Mouse (Mus musculus) lung, embryonic 15.5 days (tissue): ENCODE data around the gene Xrn1. TPM values are rescaled to one million over a fixed set of nuclear protein-coding genes. Genes with fewer than 3 reads are reported as not detected.
"Not testable (repeated sequence)": the region's sequence is repeated elsewhere in the genome, so short reads cannot be mapped to it uniquely, and the experiment has no call there.

ENCODE experiments used
- ATAC-seq: fragments of 200-750 bp; cut with Nextera tagmentation; 2 replicates; pipeline ENCODE4 v1.8.0; 2017; ENCODE audit warnings: moderate number of reproducible peaks, borderline replicate concordance; ENCODE audit not compliant: low FRiP score, low TSS enrichment; ENCODE audit errors: extremely low read depth
- H3K27ac ChIP-seq: fragments of 300-500 bp; sonication (generic); 2 replicates; pipeline ENCODE4 v1.5.1; 2015; ENCODE audit warnings: moderate library complexity, mild to moderate bottlenecking, inconsistent platforms
- H3K27me3 ChIP-seq: fragments of 300-500 bp; sonication (generic); 2 replicates; pipeline ENCODE4 v1.6.1; 2015; ENCODE audit warnings: inconsistent platforms
- H3K36me3 ChIP-seq: fragments of 300-500 bp; sonication (generic); 2 replicates; pipeline ENCODE4 v1.6.1; 2015; ENCODE audit warnings: inconsistent platforms
- H3K4me1 ChIP-seq: fragments of 300-500 bp; sonication (generic); 2 replicates; pipeline ENCODE4 v1.6.1; 2015; ENCODE audit warnings: inconsistent platforms
- H3K4me2 ChIP-seq: fragments of 300-500 bp; sonication (generic); 2 replicates; pipeline ENCODE4 v1.6.1; 2015; ENCODE audit warnings: inconsistent platforms, mild to moderate bottlenecking, moderate library complexity
- H3K4me3 ChIP-seq: fragments of 300-500 bp; sonication (generic); 2 replicates; pipeline ENCODE4 v1.5.1; 2015; ENCODE audit warnings: mild to moderate bottlenecking, inconsistent platforms
- H3K9ac ChIP-seq: fragments of 300-500 bp; sonication (generic); 2 replicates; pipeline ENCODE4 v1.6.1; 2015; ENCODE audit warnings: inconsistent platforms
- H3K9me3 ChIP-seq: fragments of 300-500 bp; sonication (generic); 2 replicates; pipeline ENCODE4 v1.6.1; 2016; ENCODE audit warnings: inconsistent platforms
- WGBS: fragments of 180-500 bp; shearing (Covaris S2); methylation state at CpG from one replicate; pipeline ENCODE4 v1.1.7; 2015; 5-methylcytosine and 5-hydroxymethylcytosine counted together
- polyA plus RNA-seq: library from polyadenylated mRNA; unstranded; fragments of >200 nt; fragmentation: Nextera tagmentation; extraction: Ambion mirVana; gene quantifications from 2 replicates; pipeline ENCODE4 v1.2.1, GENCODE M21; 2015

Xrn1 gene
- polyA plus RNA-seq: 14.8 and 17.4 TPM in 2 replicates

DNA sequence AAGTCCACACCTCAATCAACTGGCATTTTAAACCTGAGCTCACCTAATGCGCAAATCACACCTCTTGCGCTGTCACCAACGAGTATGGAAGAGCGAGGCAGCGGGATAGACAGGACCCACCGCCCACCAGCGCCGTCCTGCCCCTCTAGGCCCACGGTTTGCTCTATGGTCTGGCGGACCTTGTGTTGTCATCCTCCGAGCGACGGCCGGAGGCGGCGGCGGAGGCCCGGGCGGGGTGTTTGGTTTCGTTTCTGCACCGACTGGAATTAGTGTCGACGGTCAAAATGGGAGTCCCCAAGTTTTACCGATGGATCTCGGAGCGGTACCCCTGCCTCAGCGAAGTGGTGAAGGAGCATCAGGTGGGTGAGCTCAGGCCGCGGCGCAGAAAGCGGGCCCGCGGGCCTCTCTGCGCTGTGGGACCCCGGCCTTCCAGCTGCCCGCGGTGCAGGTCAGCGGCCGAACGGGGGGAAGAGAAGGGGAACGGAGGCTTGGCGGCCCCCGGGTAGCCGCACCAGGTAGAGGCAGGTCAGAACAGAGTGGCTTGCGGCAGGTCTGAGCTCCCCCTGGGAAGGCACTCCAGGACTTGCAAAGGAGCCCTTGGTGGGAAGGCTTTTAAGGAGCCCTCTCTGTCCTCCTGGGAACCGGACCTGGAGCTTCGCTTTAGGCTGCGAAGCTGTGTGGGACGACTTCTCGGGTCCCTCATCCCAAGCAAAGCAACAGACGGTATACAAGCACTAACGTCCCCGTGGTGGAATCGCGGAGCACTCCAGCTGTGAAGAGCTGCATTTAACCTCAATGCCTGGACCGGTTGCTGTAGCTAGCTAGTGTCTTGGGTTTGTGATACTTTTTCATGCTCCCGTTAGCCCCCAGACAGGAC, at the start of gene Xrn1:
Gene Xrn1 (plus strand): TSS at position 176 of the 877 bp plus-strand sequence.
- under 1% methylated on average over 57 of the region's 57 CpGs for WGBS
- H3K4me1 ChIP-seq: no peaks in the 10 kb centered on the region
- peak within 1 kb of the TSS; percentile 67 for H3K4me2 ChIP-seq
- peak within 1 kb of the TSS; percentile 70 for H3K4me3 ChIP-seq
- peak; percentile 98 for ATAC-seq
- peak within 1 kb of the TSS; percentile 90 for H3K27ac ChIP-seq
- 0 out of 2 replicates have a peak, but pooled peaks cover 6% of the 10 kb centered on the region for H3K36me3 ChIP-seq
- H3K27me3 ChIP-seq: no peaks in the 10 kb centered on the region
- H3K9me3 ChIP-seq: no peaks in the 10 kb centered on the region
- H3K9ac ChIP-seq: peak within 1 kb of the TSS; percentile 93

GRCm38 (mm10) chr9:95932855-95933254, 21.7 kb upstream of the Xrn1 start:
- H3K4me1 ChIP-seq: no peaks in the 10 kb centered on the region
- H3K4me2 ChIP-seq: no peak overlapping the region
- H3K4me3 ChIP-seq: no peak overlapping the region
- no peak for ATAC-seq
- no peak overlapping the region for H3K27ac ChIP-seq
- peaks cover 20% of the 10 kb centered on the region for H3K36me3 ChIP-seq
- no peak overlapping the region for H3K9ac ChIP-seq
- no peaks in the 10 kb centered on the region for H3K9me3 ChIP-seq
- no peaks in the 10 kb centered on the region for H3K27me3 ChIP-seq

DNA sequence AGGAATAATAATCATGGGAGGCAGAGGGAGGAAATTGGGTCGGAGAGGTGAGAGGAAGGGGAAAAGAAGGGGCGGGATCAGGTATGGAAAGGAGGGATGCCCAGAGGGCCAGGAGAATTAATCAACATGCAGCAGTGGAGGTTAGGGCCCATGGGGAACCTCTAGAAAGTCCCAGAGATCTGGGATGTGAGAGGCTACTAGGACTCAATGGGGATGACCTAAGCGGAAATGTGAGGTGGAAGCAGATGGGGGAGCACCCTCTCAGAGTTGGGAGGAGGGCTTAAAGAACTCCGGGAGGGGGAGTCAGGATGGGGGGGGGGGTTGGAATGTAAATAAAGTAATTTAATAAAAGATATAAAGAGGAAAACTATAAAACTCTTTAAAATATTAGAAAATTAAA, 902 bp upstream of the Xrn1 start:
- 74% methylated on average over 4 of the region's 4 CpGs for WGBS
- Histone ChIP-seq H3K36me3 (0 out of 2 replicates have a peak, but pooled peaks cover 6% of the 10 kb centered on the region), H3K4me2 (peak overlapping the region; percentile 60), H3K27me3 (no peaks in the 10 kb centered on the region), H3K4me1 (no peaks in the 10 kb centered on the region), H3K9me3 (no peaks in the 10 kb centered on the region), H3K9ac (no peak overlapping the region), H3K27ac (no peak overlapping the region), H3K4me3 (peak overlapping the region; percentile 70)
- no peak for ATAC-seq

DNA sequence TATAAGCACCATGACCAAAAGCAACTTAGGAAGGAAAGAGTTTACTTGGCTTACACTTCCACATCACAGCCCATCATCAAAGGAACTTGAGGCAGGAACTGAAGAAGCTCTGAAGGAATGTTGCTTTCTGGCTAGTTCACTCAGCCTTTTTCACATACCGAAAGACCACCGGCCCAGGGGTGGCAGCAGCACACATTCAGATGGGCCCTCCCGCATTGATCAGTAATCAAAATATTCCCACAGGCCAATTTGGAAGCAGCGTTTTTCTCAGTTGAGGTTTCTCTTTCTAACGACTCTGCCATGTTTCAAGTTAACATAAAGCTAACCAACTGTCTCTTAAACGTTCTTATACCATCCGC, 355 bp upstream of the Xrn1 start:
- H3K36me3 ChIP-seq: 0 out of 2 replicates have a peak, but pooled peaks cover 6% of the 10 kb centered on the region
- H3K27ac ChIP-seq: peak overlapping the region; percentile 90
- no peaks in the 10 kb centered on the region for H3K27me3 ChIP-seq
- peak; percentile 60; the same call in 1 of the 2 replicates for ATAC-seq
- peak overlapping the region; percentile 93 for H3K9ac ChIP-seq
- peak overlapping the region; percentile 60 for H3K4me2 ChIP-seq
- under 1% methylated on average over 7 of the region's 7 CpGs for WGBS
- no peaks in the 10 kb centered on the region for H3K4me1 ChIP-seq
- H3K4me3 ChIP-seq: peak overlapping the region; percentile 70
- no peaks in the 10 kb centered on the region for H3K9me3 ChIP-seq

- Histone ChIP-seq H3K9me3 (no peaks in the 10 kb centered on the region), H3K36me3 (0 out of 2 replicates have a peak, but pooled peaks cover 3% of the 10 kb centered on the region), H3K4me1 (no peaks in the 10 kb centered on the region), H3K4me3 (no peak overlapping the region), H3K9ac (no peak overlapping the region), H3K4me2 (no peak overlapping the region), H3K27ac (no peak overlapping the region), H3K27me3 (no peaks in the 10 kb centered on the region)
- WGBS: 88% methylated on average over 2 of the region's 2 CpGs
- no peak for ATAC-seq
Observed at GRCm38 (mm10) chr9:95957611-95958010, 3.1 kb downstream of the Xrn1 start.

DNA sequence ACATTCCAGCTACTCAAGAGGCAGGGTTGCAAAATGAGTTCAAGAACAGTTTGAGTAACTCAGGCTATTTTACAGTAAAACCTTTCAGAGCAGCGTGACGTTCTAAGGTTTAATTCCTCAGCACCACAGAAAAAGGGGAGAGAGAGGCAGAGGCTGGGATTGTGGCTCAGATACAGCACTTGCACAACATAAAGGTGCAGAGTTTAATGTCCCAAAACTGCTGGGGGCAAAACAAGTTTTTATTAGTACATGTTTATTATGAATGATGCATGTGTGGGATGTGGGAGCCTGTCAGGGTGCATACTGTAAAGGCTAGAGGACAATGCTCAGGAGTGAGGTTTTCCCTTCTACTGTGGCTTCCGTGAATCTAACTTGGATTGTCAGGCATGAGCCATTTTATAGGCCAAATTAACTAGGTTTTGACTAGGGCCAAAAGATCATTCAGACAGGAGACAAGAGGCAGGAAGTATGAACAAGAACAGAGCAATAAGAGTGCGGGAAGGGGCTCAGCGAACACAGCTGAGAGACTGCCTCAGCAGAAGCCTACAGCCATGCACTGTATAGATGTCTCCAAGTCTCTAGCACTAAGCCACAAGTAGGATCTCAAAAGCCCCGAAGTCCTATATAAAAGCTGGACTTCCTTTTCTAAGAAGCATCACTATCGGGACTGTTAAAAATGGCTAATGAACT, 3.6 kb downstream of the Xrn1 start:
- 94% methylated on average over 7 of the region's 7 CpGs for WGBS
- no peak overlapping the region for H3K4me2 ChIP-seq
- no peak for ATAC-seq

DNA sequence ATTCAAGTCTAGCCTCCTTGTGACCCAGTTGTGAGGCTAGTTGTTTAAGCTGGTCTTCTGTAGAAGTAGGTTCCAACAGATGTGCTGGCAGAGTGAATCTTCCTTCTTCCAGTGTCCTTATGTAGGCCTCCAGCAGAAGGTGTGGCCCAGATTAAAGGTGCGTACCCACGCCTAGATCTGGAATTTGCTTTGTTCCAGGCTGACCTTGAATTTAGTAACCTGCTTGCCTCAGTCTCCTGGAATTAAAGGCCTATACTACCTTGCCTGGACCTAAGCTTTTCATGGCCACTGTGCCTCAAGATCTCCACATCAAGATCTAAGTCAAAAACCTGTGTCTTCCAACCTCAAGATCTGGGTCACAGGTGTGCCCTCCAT, 4.2 kb downstream of the Xrn1 start:
- not testable (repeated sequence) for H3K9me3 ChIP-seq, H3K4me3 ChIP-seq, H3K4me2 ChIP-seq, ATAC-seq, H3K27me3 ChIP-seq, H3K36me3 ChIP-seq, H3K4me1 ChIP-seq, H3K27ac ChIP-seq, H3K9ac ChIP-seq
- WGBS: 90% methylated on average over 2 of the region's 2 CpGs

More for the DNA sequence above, 3.6 kb downstream of the Xrn1 start:
- Histone ChIP-seq H3K9me3 (no peaks in the 10 kb centered on the region), H3K36me3 (0 out of 2 replicates have a peak, but pooled peaks cover 3% of the 10 kb centered on the region), H3K27me3 (no peaks in the 10 kb centered on the region), H3K4me1 (no peaks in the 10 kb centered on the region), H3K9ac (no peak overlapping the region), H3K27ac (no peak overlapping the region), H3K4me3 (no peak overlapping the region)

GRCm38 (mm10) chr9:95959246-95959645, 4.7 kb downstream of the Xrn1 start:
- WGBS: 80% methylated on average over 6 of the region's 6 CpGs
- H3K36me3 ChIP-seq: 0 out of 2 replicates have a peak, but pooled peaks cover 7% of the 10 kb centered on the region
- no peak overlapping the region for H3K4me3 ChIP-seq
- no peaks in the 10 kb centered on the region for H3K27me3 ChIP-seq
- no peak overlapping the region for H3K9ac ChIP-seq
- H3K4me1 ChIP-seq: no peaks in the 10 kb centered on the region
- no peak overlapping the region for H3K4me2 ChIP-seq
- no peaks in the 10 kb centered on the region for H3K9me3 ChIP-seq
- ATAC-seq: no peak
- no peak overlapping the region for H3K27ac ChIP-seq

DNA sequence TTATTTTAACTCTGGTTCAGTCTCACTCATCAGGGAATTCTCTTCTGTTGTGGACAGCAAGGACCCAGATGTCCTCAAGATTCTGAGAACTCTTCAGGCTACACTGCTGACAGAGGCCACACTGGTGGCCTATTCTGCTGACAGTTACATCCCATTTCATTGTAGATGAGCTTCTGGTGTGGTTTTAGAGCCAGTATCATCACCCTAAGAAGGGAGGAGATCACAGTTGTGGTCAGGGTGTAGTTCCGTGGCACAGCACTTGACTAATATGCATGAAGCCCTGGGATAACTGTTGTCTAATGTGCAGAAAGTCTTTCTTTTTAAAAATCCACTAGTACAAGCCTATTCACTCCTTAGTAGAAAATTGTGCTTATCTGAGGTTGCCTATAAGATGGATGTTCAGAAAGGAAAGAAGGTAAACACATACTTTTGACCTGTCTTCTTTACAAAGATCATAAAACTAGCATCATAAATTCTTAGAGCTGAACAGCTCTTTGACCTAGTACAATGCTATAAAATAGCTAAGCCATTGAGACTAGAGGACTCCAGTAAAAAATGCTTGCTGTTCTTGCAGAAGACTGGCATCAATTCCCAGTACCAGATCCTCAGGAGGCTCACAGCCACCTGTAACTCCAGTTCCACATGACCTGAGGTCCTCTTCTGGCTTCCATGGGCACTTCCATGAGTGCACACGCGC, 5.3 kb downstream of the Xrn1 start:
- H3K4me1 ChIP-seq: no peaks in the 10 kb centered on the region
- no peak overlapping the region for H3K27ac ChIP-seq
- H3K9ac ChIP-seq: no peak overlapping the region
- H3K4me3 ChIP-seq: no peak overlapping the region
- no peaks in the 10 kb centered on the region for H3K27me3 ChIP-seq
- H3K9me3 ChIP-seq: no peaks in the 10 kb centered on the region
- no peak for ATAC-seq
- no peak overlapping the region for H3K4me2 ChIP-seq
- H3K36me3 ChIP-seq: peaks cover 13% of the 10 kb centered on the region; the same call in 1 of the 2 replicates
- WGBS: 90% methylated on average over 3 of the region's 3 CpGs

GRCm38 (mm10) chr9:95961058-95961457, 6.5 kb downstream of the Xrn1 start:
- Histone ChIP-seq H3K4me3 (no peak overlapping the region), H3K9ac (no peak overlapping the region), H3K27me3 (no peaks in the 10 kb centered on the region), H3K36me3 (peaks cover 16% of the 10 kb centered on the region; the same call in 1 of the 2 replicates), H3K27ac (no peak overlapping the region), H3K9me3 (no peaks in the 10 kb centered on the region), H3K4me2 (no peak overlapping the region), H3K4me1 (no peaks in the 10 kb centered on the region)
- no peak for ATAC-seq

DNA sequence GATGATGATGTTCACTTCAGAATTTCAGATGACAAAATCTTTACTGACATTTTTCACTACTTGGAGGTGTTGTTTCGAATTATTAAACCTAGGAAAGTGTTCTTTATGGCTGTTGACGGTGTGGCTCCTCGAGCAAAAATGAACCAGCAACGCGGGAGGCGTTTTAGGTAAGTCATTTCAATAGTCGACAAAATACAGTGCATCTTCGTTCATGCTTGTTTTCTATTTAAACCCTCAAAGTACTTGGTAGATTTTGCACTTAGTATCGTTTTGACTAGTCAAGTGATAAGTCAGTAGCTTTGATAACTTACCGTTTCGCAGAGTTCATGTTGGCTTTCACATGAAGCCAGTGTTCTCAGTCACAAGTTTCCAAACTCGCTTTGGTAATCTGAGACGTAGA, 9.5 kb downstream of the Xrn1 start:
- H3K4me2 ChIP-seq: no peak overlapping the region
- H3K9me3 ChIP-seq: no peaks in the 10 kb centered on the region
- no peak for ATAC-seq
- WGBS: 95% methylated on average over 13 of the region's 13 CpGs
- no peaks in the 10 kb centered on the region for H3K4me1 ChIP-seq
- H3K9ac ChIP-seq: no peak overlapping the region
- peaks cover 25% of the 10 kb centered on the region for H3K36me3 ChIP-seq
- H3K27ac ChIP-seq: no peak overlapping the region
- H3K4me3 ChIP-seq: no peak overlapping the region
- no peaks in the 10 kb centered on the region for H3K27me3 ChIP-seq
